Mouse (Mus musculus) activated CD4-positive, CD25-positive, alpha-beta regulatory T cell, adult 4 months (primary cell): ENCODE results near the gene Gm21992. TPM values are rescaled to one million over a fixed set of nuclear protein-coding genes. Genes with fewer than 3 reads are reported as not detected.
"Not testable (repeated sequence)": the region's sequence is repeated elsewhere in the genome, so short reads cannot be mapped to it uniquely, and the experiment has no call there.

Experiments used
- ATAC-seq: one replicate; pipeline ENCODE4 v1.8.0; 2017
- polyA plus RNA-seq, 2 experiments: library from polyadenylated mRNA; unstranded; fragments of 100-300 nt; shearing (Covaris generic); gene quantifications; one replicate each; pipeline ENCODE4 v1.2.1; 2017

Gene Gm21992
- polyA plus RNA-seq, 2 experiments from 2014 or later, result 36.1 to 36.5 TPM

GRCm38 (mm10) chr19:4812334-4812949 lies 1.0 kb upstream of the Gm21992 start:
- ATAC-seq, result not testable (repeated sequence)

- no peak for ATAC-seq
Measured at GRCm38 (mm10) chr19:4811909-4812242, 464 bp upstream of the Gm21992 start.

DNA sequence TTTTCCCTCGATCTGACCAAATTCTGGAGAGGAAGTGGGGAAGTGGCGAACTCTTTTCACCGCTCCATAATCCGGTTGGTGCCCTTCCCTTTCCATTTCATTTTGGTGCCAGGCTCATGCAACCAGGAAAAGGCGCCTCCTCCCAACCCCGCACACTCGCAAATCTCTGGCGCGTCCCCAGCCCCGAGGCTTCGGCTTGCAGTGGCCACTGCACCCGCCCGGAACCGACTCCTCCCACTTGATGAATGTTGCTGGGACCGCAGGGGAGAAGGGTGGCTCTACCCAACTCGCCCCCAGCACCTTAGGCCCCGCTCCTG lies 708 bp downstream of the Gm21992 start:
- peak; percentile 30 for ATAC-seq

DNA sequence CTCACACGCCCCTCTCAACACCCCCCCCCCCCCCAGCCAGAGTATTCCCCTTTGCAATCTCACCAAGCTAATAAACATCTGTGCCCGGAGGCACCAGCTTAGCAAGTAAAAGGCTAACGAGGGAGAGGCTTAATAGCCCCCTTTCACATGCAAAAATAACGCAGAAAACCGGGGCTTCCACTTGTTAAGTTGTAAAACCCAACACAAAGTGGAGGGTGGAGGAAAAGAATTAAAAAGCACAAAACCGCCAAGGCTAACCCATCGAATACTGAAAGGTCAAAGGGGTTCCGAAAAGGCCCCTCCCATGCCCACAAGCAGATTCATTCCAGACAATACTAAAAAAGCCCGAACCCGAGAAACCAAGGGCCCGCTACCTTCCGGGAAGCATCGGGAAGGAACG lies 1.1 kb downstream of the Gm21992 start:
- no peak for ATAC-seq

- ATAC-seq, result no peak
Measured at GRCm38 (mm10) chr19:4803283-4803682, 8.1 kb downstream of the Gm21992 start.

DNA sequence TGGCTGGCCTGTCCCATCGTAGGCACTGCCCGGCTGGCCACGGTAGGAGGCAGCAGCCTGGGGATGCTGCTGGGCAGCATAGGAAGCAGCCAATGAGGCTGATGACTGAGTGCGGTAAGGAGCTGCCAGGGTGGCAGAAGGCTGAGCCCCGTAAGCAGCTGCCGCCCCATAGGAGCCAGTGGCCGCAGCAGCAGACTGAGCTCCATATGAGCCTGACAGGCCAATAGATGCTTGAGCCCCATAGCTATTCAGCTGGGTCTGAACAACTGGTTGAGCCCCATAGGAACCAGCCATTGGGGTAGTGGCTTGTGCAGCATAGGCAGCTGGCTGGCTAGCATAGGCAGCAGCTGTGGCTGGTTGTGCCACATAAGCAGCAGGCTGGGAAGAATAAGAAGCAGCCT lies 8.7 kb downstream of the Gm21992 start:
- ATAC-seq, result no peak

GRCm38 (mm10) chr19:4799083-4799482 lies 12.3 kb downstream of the Gm21992 start:
- no peak for ATAC-seq

- no peak for ATAC-seq
Measured at GRCm38 (mm10) chr19:4797846-4798245, 13.6 kb downstream of the Gm21992 start.

DNA sequence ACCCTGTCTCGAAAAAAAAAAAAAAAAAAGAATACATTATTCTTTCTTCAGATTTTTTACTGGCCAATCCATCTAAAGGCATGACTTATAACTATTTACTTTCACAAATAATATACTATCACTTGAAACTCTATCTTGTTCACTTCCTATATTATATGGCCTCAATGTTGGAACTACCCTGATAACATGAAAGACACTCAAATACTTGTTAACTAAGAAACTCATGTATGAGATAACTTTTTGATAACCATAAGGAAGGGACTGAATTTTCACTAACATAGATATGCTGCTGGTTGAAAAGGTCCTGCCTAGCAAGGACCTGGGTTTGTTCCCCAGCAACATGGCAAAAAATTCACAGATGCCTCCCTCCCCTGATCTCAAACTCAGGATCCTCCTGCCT lies 15.5 kb downstream of the Gm21992 start:
- no peak for ATAC-seq

DNA sequence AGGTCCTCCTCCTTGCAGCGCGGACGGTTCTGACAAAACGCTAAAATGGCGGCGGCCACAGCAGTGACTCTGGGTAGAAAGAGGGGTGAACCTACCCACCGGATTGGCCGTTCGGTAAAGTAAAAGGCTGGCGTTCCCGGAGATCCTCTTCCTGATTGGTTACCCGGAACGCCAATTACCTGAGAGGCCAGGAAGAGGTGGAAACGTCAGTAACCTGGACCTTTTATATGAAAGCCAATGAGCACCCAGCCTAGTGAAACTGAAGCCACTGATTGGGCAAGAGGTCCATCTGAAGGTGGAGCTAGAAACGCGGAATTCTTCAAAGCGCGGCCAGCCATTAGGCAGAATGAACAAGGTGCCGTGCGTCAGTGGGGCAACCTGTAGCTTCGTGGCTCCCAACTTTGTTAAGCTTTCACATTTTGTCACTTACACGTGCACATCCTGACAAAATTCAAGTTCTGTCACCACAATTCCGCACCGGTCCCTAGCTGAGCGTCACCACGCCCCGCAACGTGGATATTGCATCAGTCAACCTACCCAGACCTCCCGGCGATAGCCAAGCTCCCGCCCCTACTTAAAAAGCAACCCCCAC lies 17.5 kb downstream of the Gm21992 start, which contains the start of gene Rbm4:
Gene Rbm4 (minus strand): TSS at position 71 of the 592 bp plus-strand sequence.
- ATAC-seq, result peak; percentile 97

GRCm38 (mm10) chr19:4793281-4793830 lies 18.1 kb downstream of the Gm21992 start:
- ATAC-seq, result peak; percentile 3

GRCm38 (mm10) chr19:4786313-4786712 lies 25.1 kb downstream of the Gm21992 start:
- ATAC-seq, result no peak

- ATAC-seq, result no peak
Measured at GRCm38 (mm10) chr19:4785206-4785605, 26.2 kb downstream of the Gm21992 start.

DNA sequence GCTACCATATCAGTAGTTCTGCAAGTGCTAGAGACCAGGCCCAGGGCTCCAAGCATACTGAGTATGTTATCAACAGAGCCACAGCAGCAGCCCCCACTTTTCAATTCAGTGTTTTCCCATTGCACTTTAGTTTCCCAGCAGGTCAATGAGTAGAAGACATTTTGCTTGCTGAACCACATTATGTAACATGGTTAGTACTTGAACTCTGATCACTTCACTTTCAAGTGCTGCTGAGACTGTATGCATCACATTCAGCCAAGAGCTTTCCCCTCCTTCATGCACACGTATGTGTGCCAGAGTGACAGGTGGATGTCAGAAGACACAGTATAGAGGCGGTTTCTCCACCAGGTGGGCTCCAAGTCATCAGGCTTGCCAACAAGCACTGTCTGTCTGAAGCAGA lies 28.5 kb downstream of the Gm21992 start:
- ATAC-seq, result no peak

DNA sequence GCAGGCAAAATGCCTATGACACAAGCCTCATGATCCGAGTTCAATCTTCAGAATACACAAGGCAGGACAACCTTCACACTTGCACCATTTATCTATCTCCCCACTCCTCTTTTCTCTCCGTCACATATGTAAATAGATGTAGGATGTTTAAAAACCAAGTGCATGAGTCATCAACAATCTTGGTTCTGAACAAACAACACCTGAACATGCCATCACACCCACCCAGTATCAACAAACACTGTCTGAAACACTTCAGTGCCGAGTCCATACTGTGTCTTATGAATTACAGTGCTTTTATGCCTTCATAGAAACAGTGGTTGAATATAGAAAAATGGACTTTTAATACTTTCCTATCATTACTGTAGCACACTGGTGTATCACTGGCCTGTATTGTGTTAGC lies 38.6 kb downstream of the Gm21992 start:
- ATAC-seq, result no peak

GRCm38 (mm10) chr19:4767507-4768148 lies 43.8 kb downstream of the Gm21992 start:
- ATAC-seq, result no peak

GRCm38 (mm10) chr19:4762876-4763275 lies 48.5 kb downstream of the Gm21992 start:
- ATAC-seq, result no peak

GRCm38 (mm10) chr19:4760544-4760943 lies 50.9 kb downstream of the Gm21992 start:
- not testable (repeated sequence) for ATAC-seq

DNA sequence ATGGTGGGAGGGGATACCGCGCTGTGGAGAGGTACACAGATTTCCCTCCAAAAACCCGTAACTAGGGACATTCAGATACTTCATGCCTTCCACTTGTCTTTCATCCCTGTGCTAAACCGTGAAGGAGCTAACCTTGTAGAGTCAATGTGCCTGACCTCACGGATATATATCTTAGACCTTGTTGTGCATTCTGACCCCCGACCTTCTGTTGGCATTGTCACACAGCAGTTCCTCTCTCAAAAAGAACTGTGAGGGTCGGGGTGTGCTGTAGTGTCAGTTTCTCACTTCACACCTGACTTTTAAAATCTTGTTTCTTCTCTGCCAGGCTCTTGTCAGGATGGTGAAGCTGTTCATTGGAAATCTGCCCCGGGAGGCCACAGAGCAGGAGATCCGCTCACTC lies 54.5 kb downstream of the Gm21992 start:
- ATAC-seq, result no peak

DNA sequence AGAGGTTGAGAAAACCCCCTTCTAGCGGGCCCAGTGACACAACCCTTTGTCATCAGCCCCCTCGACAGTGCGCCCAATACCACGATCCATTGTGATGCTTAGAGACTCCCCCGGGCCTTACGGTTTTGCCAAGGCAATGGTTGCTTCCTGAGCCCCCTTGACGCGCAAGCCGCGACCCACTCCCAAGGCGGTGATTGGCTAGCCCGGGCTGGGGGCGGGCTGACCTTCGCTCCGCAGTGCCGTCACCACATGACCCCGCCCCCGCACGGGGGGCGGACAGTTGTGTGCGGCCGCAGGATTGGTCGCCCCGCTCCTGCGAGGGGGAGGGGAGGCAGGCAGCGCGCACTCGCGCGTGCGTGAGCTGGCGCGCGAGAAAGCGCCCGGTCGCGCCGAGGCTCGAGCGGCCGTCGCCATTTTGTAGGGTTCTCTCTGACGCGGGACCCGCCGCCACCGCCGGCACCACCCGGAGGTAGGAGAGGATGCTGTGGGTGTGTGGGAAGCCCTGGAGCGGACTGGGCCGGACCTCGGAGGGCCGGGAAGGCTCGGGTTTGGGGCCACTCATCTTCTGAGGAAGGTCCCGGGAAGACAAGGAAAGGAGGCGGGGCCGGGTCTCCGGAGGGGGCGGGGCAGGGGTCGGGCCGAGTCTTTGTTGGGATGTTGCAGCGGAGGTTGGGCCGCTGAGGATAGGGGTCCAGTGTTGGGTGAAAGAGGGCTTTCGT lies 55.1 kb downstream of the Gm21992 start, which contains the start of gene Rbm4b:
Gene Rbm4b (plus strand): TSS at position 305 of the 719 bp plus-strand sequence.
- ATAC-seq, result peak; percentile 83

DNA sequence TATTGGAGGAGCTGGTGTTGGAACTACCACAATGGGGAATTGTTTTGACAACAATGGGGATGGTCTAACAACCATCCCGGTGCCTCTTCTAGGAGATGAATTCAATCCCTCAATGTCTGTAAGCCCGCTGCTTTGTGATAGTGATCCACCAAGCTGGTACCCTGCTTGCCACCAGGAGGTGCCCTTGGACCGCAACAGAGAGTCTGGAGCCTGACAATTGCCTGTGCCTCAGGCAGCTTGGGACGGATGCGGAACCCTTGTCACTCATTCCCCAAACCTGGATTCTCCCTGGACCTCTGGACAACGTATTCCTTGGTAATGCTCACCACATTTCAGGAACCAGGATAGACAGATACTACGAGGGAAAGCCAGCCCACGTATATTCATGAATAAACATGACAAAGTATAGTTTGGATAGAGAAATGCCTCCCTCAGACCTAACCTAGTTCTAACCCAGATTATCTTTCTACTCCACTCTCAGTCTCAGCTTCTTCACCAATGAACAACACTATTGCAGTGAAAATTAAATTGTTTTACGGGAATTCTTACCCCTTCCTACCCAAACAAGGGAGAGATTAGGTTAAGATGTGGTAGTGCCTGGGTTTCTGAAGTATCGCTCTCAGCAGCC lies 55.7 kb downstream of the Gm21992 start:
- ATAC-seq, result peak; percentile 60

DNA sequence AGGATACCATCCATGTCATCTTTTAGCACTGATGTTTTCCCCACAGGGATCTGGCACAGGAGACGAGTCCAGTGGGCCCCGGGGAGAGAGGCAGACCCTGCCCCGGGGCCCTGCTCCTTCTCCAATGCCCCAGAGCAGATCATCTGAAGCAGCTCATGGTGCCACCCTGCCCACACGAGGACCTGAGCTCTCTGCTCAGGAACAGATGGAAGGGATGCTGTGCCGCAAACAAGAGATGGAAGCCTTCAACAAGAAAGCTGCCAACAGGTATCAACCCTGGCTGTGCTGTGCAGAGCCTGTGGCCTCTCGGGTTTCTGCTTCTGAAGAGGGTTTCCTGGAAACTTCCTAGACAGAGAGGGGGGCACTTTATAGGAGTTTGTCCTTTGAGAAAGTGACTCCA lies 61.4 kb downstream of the Gm21992 start:
- ATAC-seq, result no peak

DNA sequence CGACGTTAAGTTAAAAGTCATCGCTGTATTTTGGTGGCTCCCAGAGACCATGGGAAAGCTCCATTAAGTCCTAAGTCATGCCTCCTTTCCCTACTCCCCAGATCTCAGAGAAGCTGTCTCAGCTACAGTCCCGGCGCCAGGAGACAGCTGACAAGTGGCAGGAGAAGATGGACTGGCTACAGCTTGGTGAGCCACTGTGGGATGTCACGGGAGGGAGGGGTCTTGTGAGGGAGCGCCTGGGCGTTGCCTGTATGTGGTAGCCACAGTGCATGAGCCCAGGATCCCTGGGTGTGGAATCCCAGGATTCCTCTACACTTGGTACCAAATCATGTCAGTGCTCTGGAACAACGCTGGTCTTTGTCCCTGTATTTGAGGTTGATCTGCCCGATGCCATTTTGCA lies 62.9 kb downstream of the Gm21992 start:
- no peak for ATAC-seq
